Mouse (Mus musculus) urinary bladder, postnatal 10 days (tissue): ENCODE results near the gene Atp13a3.
"Not testable (repeated sequence)": the region's sequence is repeated elsewhere in the genome, so short reads cannot be mapped to it uniquely, and the experiment has no call there.

ENCODE experiments used
- DNase-seq: peaks from one replicate; pipeline ENCODE4 v3.0.0; 2022; ENCODE audit warnings: low spot score

Gene Atp13a3

GRCm38 (mm10) chr16:30405925-30406670, at the start of gene Atp13a3:
Gene Atp13a3 (minus strand): TSS chr16:30405975.
- no peak for DNase-seq

DNA sequence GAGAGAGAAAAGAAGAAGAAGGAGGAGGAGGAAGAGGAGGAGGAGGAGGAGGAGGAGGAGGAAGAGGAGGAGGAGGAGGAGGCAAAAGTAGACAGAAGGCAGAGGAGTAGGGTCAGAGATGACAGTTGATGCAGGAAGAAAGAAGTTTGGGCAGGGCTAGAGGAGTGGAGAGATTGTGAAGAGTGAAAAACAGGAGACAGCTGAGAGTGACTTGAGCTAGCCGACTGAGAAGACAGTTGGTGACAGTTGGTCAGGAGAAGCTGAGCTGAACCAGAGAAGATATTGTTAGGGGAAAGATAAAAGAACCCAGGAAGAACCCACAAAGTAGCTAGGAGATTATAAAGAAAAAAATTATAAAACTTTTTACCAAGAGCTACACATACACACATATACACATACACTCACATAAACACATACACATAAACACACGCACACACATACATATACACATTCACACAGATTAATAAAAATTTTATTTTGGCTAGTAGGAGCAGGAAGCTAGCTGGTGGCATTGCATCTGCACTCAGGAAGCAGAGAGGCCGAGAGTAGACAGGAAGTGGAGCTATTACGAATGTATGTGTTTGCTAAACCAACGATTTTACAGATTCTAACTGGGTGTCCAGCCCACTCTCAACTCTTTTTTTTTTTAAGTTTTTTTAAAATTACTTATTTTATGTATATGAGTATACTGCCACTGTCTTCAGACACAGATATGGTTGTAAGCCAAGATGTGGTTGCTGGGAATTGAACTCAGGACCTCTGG, 47.6 kb upstream of the Atp13a3 start:
- no peak for DNase-seq

DNA sequence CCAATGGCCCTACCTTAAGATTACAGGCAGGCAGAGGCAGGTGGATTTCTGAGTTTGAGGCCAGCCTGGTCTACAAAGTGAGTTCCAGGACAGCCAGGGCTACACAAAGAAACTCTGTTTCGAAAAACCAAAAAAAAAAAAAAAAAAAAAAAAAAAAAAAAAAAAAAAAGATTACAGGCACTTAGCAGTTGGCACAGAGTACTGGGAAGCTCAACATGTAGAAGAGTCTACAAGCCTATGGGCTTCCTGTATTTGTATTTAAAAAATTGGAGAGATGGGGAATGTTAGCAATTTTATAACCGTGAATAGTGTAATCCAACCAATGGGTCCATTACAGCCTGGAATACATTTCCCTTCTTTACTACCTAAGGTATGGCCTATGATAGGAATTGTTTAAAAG, 45.4 kb upstream of the Atp13a3 start:
- not testable (repeated sequence) for DNase-seq

GRCm38 (mm10) chr16:30449017-30449416, 43.2 kb upstream of the Atp13a3 start:
- no peak for DNase-seq

DNA sequence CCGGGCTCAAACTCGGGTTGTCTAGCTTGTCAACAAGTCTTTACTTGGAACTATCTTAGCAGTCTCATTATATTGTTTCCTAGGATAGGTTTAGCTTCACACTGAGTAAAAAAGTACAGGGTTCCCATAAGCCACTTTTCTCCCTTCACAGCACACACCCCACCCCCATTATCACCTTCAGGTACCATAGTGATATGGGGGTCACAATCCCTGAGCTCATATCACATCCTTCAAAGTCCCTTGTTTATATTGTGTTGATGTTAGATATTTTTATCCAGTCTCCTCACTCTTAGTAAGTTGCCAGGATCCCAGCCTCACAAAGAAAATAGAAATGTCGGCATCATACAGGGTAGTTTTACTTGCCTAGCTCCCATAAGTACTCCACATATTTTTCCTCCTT, 42.4 kb upstream of the Atp13a3 start:
- no peak for DNase-seq

- DNase-seq = no peak
Measured at GRCm38 (mm10) chr16:30447642-30448041, 41.9 kb upstream of the Atp13a3 start.

GRCm38 (mm10) chr16:30443411-30443810, 37.6 kb upstream of the Atp13a3 start:
- DNase-seq = no peak

GRCm38 (mm10) chr16:30442451-30442850, 36.7 kb upstream of the Atp13a3 start:
- no peak for DNase-seq

DNA sequence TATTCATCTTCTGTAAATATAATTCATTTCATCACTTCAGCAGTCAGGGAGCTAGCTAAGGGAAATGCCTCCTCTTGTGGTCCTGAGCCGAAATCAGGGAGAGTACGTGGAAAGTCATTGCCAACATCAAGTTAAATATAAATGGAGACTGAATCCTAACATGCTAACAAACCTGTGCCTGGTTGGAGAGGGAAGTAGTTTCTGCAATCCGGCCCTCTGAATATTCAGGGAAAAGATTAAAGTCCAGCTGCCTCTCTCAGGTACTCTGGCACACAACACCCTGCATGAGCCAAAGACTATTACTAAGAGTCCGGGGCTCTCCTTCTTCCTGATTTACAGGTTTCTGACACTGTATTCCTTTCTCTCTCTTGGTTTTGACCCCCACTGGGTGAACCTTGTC, 35.6 kb upstream of the Atp13a3 start:
- no peak for DNase-seq

DNA sequence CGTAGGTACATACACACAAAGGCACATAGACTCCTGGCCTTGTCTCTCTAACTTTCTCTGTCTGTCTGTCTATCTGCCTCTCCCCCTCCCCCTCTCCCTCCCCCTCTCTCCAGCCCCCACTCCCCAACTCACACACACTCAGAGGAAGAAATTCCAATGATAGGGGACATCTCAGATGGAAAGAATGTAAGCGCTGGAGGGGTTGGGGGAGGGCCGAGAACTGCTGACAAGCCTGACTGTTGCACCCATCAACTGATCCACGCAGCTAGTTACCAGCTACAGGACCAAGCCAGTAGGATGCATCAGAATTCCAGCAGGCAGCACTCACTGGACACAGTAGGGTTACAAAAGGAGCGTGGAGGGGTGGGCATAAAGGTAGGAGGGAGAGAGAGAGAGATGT, 34.1 kb upstream of the Atp13a3 start:
- DNase-seq = no peak

- DNase-seq = no peak
Measured at GRCm38 (mm10) chr16:30439411-30439810, 33.6 kb upstream of the Atp13a3 start.

DNA sequence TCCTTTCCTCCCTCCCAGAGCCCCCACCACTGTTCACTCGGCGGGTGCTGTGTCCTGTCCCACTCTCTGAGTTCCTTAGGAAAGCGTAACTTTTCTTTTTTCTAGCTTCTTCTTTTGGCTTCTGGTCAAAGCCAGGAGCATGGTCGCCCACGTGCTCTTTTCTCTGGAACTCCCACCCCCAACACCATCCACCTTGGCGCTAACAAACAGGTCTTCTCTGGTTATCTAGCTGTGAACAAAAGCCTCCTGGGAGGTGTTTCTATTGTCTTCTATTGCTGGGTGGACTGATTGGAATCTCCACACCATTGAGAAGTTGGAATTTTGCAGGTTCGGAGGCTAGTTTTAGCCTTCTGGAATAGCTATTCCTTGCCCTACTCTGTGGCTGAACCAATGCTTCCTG, 30.5 kb upstream of the Atp13a3 start:
- no peak for DNase-seq

- DNase-seq = no peak
Measured at GRCm38 (mm10) chr16:30435393-30435792, 29.6 kb upstream of the Atp13a3 start.

DNA sequence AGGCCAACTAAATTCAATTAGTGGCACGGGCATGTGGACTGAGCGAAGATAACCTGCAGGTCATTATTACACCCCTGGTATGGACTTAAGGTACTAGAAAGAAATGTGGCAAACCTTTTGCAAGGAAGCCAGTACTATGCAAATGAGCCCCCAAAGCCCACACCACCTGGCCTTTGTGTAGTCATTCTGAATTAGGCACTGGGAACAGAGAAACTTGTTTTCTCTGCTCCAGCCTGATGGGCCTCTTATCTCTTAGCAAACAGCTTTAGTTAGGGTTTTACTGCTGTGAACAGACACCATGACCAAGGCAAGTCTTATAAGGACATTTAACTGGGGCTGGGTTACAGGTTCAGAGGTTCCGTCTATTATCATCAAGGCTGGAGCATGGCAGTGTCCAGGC, 27.4 kb upstream of the Atp13a3 start:
- no peak for DNase-seq

GRCm38 (mm10) chr16:30432111-30432510, 26.3 kb upstream of the Atp13a3 start:
- DNase-seq = no peak

- DNase-seq = no peak
Measured at GRCm38 (mm10) chr16:30430512-30431088, 24.8 kb upstream of the Atp13a3 start.

DNA sequence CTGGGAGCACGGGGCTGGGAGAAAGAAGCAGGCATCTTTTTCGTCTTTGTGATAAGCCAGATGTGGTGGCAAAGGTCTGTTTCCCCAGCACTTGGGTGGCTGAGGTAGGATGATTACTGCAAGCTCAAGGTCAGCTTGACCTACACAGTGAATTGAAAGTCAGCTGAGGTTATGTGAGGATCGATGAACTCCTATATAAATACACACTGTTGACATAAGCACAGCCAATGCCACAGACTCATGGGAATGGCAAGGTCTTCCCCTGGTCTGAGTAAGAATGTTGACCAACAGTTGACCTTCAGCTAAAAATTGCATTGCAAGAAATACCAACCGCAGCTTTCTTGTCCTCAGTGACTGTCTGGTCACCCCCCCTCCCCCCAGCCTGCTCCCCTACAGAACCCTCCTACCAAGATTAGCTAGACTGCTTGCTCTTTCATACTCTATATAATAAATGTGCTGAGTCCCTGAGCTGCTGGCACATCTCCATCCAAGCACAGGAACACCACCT, 23.0 kb upstream of the Atp13a3 start:
- DNase-seq = no peak

GRCm38 (mm10) chr16:30427466-30427865, 21.7 kb upstream of the Atp13a3 start:
- no peak for DNase-seq

- no peak for DNase-seq
Measured at GRCm38 (mm10) chr16:30427003-30427402, 21.2 kb upstream of the Atp13a3 start.

GRCm38 (mm10) chr16:30425980-30426379, 20.2 kb upstream of the Atp13a3 start:
- DNase-seq = no peak

GRCm38 (mm10) chr16:30424053-30424452, 18.3 kb upstream of the Atp13a3 start:
- DNase-seq = no peak

GRCm38 (mm10) chr16:30416707-30417106, 10.9 kb upstream of the Atp13a3 start:
- no peak for DNase-seq

DNA sequence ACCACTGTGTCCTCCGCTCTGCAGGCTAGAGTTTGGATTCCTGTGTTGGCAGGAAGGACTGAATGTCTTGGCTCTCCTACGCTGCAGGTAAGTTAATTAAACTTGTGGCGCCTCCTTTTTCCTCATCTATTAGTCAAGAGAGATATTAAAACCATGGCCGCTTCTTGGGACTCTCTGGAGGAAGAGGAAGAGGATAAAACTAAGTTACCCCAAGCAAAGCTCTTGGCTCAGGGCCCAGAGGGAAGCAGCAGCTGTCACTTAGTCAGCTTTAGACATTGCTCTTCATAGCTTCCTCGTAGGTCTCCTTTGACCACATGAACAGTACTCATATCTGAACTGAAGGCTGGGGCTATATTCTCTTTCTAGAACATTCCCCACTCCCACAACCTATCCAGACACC, 10.5 kb upstream of the Atp13a3 start:
- DNase-seq = no peak
